Mouse (Mus musculus) ES-Bruce4 (cell line): ENCODE measurements around the gene Slu7.

ENCODE experiments used
- CTCF ChIP-seq: IDR thresholded peaks from one replicate; pipeline ENCODE4 v1.8.1; 2011; ENCODE audit warnings: low read depth, low read length
- POLR2A ChIP-seq: IDR thresholded peaks from one replicate; pipeline ENCODE4 v1.8.1; 2011; ENCODE audit warnings: low read length; ENCODE audit not compliant: insufficient read depth

DNA sequence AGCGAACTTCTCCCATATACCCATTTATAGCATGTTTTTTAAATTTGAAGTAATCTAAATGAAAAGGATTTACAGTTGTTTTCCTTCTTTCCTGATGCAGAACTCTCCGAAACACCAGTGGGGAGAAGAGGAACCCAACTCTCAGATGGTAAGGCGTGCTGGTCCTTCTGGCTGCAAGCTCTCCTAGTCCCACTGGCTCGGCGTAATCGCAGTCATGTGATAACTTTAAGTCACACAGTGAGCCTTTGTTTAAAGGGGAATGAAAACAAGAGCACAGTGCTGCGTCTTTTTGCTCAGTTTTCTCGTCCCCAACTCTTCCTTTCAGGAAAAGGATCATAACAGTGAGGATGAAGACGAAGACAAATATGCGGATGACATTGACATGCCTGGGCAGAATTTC is 7.6 kb downstream of the Slu7 start:
- no peak for TF ChIP-seq CTCF
- no peak for TF ChIP-seq POLR2A
